ENCODE assay signal across 24 mouse cellular contexts in genomic region chr7:124341510-124341909, GRCm38 (mm10).
DNase-seq lines count a peak whose midpoint lies in the region; ATAC-seq and TF ChIP-seq lines count a peak whose summit lies in the region.
"Had no signal": no experiment of that assay in that cellular context is flagged by ENCODE, and none has a peak within 500 bp of the region (broad histone marks: within the 10 kb centered on the region; RNA-seq: fewer than 3 reads in every experiment).

No protein-coding gene starts in this region.

- no peak for TF ChIP-seq CTCF in layer of hippocampus, adult 2 months (conservative IDR thresholded peaks at IDR 0.05)

- no peak overlapping the region for H3K4me2 ChIP-seq in midbrain, embryonic 16.5 days (ENCODE audit: low read length)
- no peak overlapping the region for H3K4me2 ChIP-seq in midbrain, embryonic 11.5 days
- H3K4me2 ChIP-seq in limb, embryonic 13.5 days (replicated peaks): no peak overlapping the region
- H3K4me2 ChIP-seq: embryonic facial prominence, embryonic 12.5 days; forebrain, embryonic 15.5 days; hindbrain, embryonic 12.5 days had no signal

- no peaks in the 10 kb centered on the region for H3K27me3 ChIP-seq in midbrain, embryonic 16.5 days (ENCODE audit: control insufficient read depth, insufficient read depth, low read depth, low read length)
- H3K27me3 ChIP-seq in midbrain, embryonic 11.5 days (ENCODE audit: control insufficient read depth, insufficient read depth, low read length): no peaks in the 10 kb centered on the region
- H3K27me3 ChIP-seq in limb, embryonic 13.5 days: no peaks in the 10 kb centered on the region
- H3K27me3 ChIP-seq: embryonic facial prominence, embryonic 12.5 days; forebrain, embryonic 15.5 days; hindbrain, embryonic 12.5 days; Patski had no signal

- no peak for DNase-seq in layer of hippocampus, adult 2 months (ENCODE audit: low spot score in 2 of 2)
- no peak for DNase-seq in layer of hippocampus, postnatal 10 days (ENCODE audit: low spot score in 2 of 2)
- no peak for DNase-seq in midbrain, embryonic 11.5 days (ENCODE audit: low spot score, missing footprints)
- no peak for DNase-seq in lung, postnatal 10 days
- DNase-seq: adrenal gland, postnatal 14 days; cerebellum, adult 11-12 months; cerebellum, adult 9-10 months; cerebellum, postnatal 25 days; gastrocnemius, postnatal 10 days; heart, adult 18-20 months; heart, postnatal 10 days; heart, postnatal 4 days had no signal

- no peak for ATAC-seq in midbrain, embryonic 16.5 days
- ATAC-seq in midbrain, embryonic 11.5 days (ENCODE audit: low FRiP score): no peak
- ATAC-seq in limb, embryonic 13.5 days (ENCODE audit: low FRiP score, low read depth): peak; percentile 54
- ATAC-seq in megakaryocyte-erythroid progenitor cell, adult 5-6 weeks (replicated peaks; ENCODE audit: low FRiP score, low TSS enrichment, poor library complexity, severe bottlenecking): no peak
- ATAC-seq: activated CD4-positive, CD25-positive, alpha-beta regulatory T cell, adult 4 months; forebrain, embryonic 15.5 days; hindbrain, postnatal 0 days; Patski had no signal

- H3K9ac ChIP-seq in midbrain, embryonic 16.5 days (ENCODE audit: low read depth, low read length): no peak overlapping the region
- no peak overlapping the region for H3K9ac ChIP-seq in midbrain, embryonic 11.5 days (ENCODE audit: low read length)
- no peak overlapping the region for H3K9ac ChIP-seq in limb, embryonic 13.5 days
- H3K9ac ChIP-seq: embryonic facial prominence, embryonic 12.5 days; forebrain, embryonic 15.5 days; hindbrain, embryonic 12.5 days had no signal

- H3K4me3 ChIP-seq in layer of hippocampus, adult 2 months: no peak overlapping the region
- H3K4me3 ChIP-seq in midbrain, embryonic 16.5 days (ENCODE audit: low read depth, low read length): no peak overlapping the region
- no peak overlapping the region for H3K4me3 ChIP-seq in midbrain, embryonic 11.5 days (ENCODE audit: low read depth, low read length)
- no peak overlapping the region for H3K4me3 ChIP-seq in limb, embryonic 13.5 days
- H3K4me3 ChIP-seq: embryonic facial prominence, embryonic 12.5 days; erythroblast, embryonic 14.5 days; forebrain, embryonic 10.5 days; forebrain, embryonic 15.5 days; heart, embryonic 10.5 days; hindbrain, embryonic 12.5 days had no signal

- 47% methylated on average over 3 of the region's 3 CpGs for WGBS in midbrain, embryonic 16.5 days
- 72% methylated on average over 3 of the region's 3 CpGs for WGBS in midbrain, embryonic 11.5 days
- WGBS in limb, embryonic 13.5 days: 32% methylated on average over 3 of the region's 3 CpGs

- peaks cover 8% of the 10 kb centered on the region for H3K4me1 ChIP-seq in midbrain, embryonic 16.5 days (ENCODE audit: control insufficient read depth, insufficient read depth, low read length)
- no peaks in the 10 kb centered on the region for H3K4me1 ChIP-seq in midbrain, embryonic 11.5 days (ENCODE audit: control insufficient read depth, insufficient read depth, low read length)
- peaks cover 12% of the 10 kb centered on the region for H3K4me1 ChIP-seq in limb, embryonic 13.5 days
- H3K4me1 ChIP-seq: forebrain, embryonic 10.5 days; forebrain, embryonic 15.5 days; heart, embryonic 10.5 days; hindbrain, embryonic 12.5 days had no signal

- H3K27ac ChIP-seq in layer of hippocampus, adult 2 months: peak overlapping the region; percentile 14; the same call in 1 of the 2 replicates
- H3K27ac ChIP-seq in midbrain, embryonic 16.5 days (ENCODE audit: low read length): peak overlapping the region; percentile 55; the same call in 1 of the 2 replicates
- H3K27ac ChIP-seq in midbrain, embryonic 11.5 days (ENCODE audit: low read depth, low read length): no peak overlapping the region
- no peak overlapping the region for H3K27ac ChIP-seq in limb, embryonic 13.5 days
- H3K27ac ChIP-seq: embryonic facial prominence, embryonic 12.5 days; forebrain, embryonic 10.5 days; forebrain, embryonic 15.5 days; heart, embryonic 10.5 days; hindbrain, embryonic 12.5 days; hindbrain, postnatal 0 days had no signal

- H3K9me3 ChIP-seq in midbrain, embryonic 16.5 days (replicated peaks; ENCODE audit: control insufficient read depth, low read length, poor library complexity, severe bottlenecking): no peaks in the 10 kb centered on the region
- no peaks in the 10 kb centered on the region for H3K9me3 ChIP-seq in midbrain, embryonic 11.5 days (ENCODE audit: control insufficient read depth, low read length)
- no peaks in the 10 kb centered on the region for H3K9me3 ChIP-seq in limb, embryonic 13.5 days
- H3K9me3 ChIP-seq: embryonic facial prominence, embryonic 12.5 days; forebrain, embryonic 10.5 days; forebrain, embryonic 15.5 days; heart, embryonic 10.5 days; hindbrain, embryonic 12.5 days had no signal

- H3K36me3 ChIP-seq in midbrain, embryonic 16.5 days (ENCODE audit: control insufficient read depth, insufficient read depth, low read length): no peaks in the 10 kb centered on the region
- no peaks in the 10 kb centered on the region for H3K36me3 ChIP-seq in midbrain, embryonic 11.5 days (ENCODE audit: control insufficient read depth, insufficient read depth, low read length)
- no peaks in the 10 kb centered on the region for H3K36me3 ChIP-seq in limb, embryonic 13.5 days
- H3K36me3 ChIP-seq: embryonic facial prominence, embryonic 12.5 days; forebrain, embryonic 10.5 days; forebrain, embryonic 15.5 days; heart, embryonic 10.5 days; hindbrain, embryonic 12.5 days had no signal

Comparison
In these comparisons a context has a peak if more than half of its experiments do, and no peak if none do; other contexts are left out.
1. H3K27ac ChIP-seq: peak in layer of hippocampus, adult 2 months (single experiment) and midbrain, embryonic 16.5 days (single experiment); none in midbrain, embryonic 11.5 days (single experiment) and limb, embryonic 13.5 days (single experiment).